Mouse (Mus musculus) heart, embryonic 15.5 days (tissue): ENCODE measurements at regions not wholly inside any gene's neighbourhood (a gene's known extent, or its start where the extent isn't known, plus 50 kb on each side); places are given as distances from the start of the nearest gene placed in this dataset.

Experiments used
- ATAC-seq: fragments of 200-750 bp; cut with Nextera tagmentation; replicated peaks from 2 replicates; pipeline ENCODE4 v1.8.0; 2017; ENCODE audit warnings: low read depth, moderate TSS enrichment; ENCODE audit not compliant: insufficient number of reproducible peaks, insufficient read depth, low FRiP score
- H3K27ac ChIP-seq: fragments of 300-500 bp; sonication (generic); 2 replicates; pipeline ENCODE4 v1.5.1; 2015; ENCODE audit warnings: mild to moderate bottlenecking, inconsistent platforms
- H3K27me3 ChIP-seq: fragments of 300-500 bp; sonication (generic); 2 replicates; pipeline ENCODE4 v1.6.1; 2015; ENCODE audit warnings: inconsistent platforms
- H3K36me3 ChIP-seq: fragments of 300-500 bp; sonication (generic); 2 replicates; pipeline ENCODE4 v1.6.1; 2015; ENCODE audit warnings: mild to moderate bottlenecking, inconsistent platforms
- H3K4me1 ChIP-seq: fragments of 300-500 bp; sonication (generic); replicated peaks from 2 replicates; pipeline ENCODE4 v1.6.1; 2015; ENCODE audit warnings: inconsistent platforms
- H3K4me2 ChIP-seq: fragments of 300-500 bp; sonication (generic); 2 replicates; pipeline ENCODE4 v1.6.1; 2015; ENCODE audit warnings: inconsistent platforms, mild to moderate bottlenecking, moderate library complexity
- H3K4me3 ChIP-seq: fragments of 300-500 bp; sonication (generic); 2 replicates; pipeline ENCODE4 v1.5.1; 2015; ENCODE audit warnings: mild to moderate bottlenecking, inconsistent platforms
- H3K9ac ChIP-seq: fragments of 300-500 bp; sonication (generic); 2 replicates; pipeline ENCODE4 v1.6.1; 2015; ENCODE audit warnings: mild to moderate bottlenecking, inconsistent platforms
- H3K9me3 ChIP-seq: fragments of 300-500 bp; sonication (generic); replicated peaks from 2 replicates; pipeline ENCODE4 v1.6.1; 2016; ENCODE audit warnings: inconsistent platforms
- WGBS: fragments of 180-500 bp; shearing (Covaris S2); methylation state at CpG from one replicate; pipeline ENCODE4 v1.1.7; 2015; ENCODE audit warnings: mixed read lengths; 5-methylcytosine and 5-hydroxymethylcytosine counted together

GRCm38 (mm10) chr3:21961746-21962145 lies 114.7 kb upstream of the Tbl1xr1 start:
- Histone ChIP-seq H3K36me3 (no peaks in the 10 kb centered on the region), H3K4me3 (no peak overlapping the region), H3K9me3 (no peaks in the 10 kb centered on the region), H3K27me3 (no peaks in the 10 kb centered on the region), H3K4me2 (no peak overlapping the region), H3K9ac (no peak overlapping the region), H3K4me1 (peaks cover 34% of the 10 kb centered on the region), H3K27ac (no peak overlapping the region; the same call in 1 of the 2 replicates)
- WGBS = 66% methylated on average over 5 of the region's 5 CpGs
- ATAC-seq = no peak

GRCm38 (mm10) chr3:21962360-21962782 lies 114.1 kb upstream of the Tbl1xr1 start:
- Histone ChIP-seq H3K4me3 (no peak overlapping the region), H3K36me3 (no peaks in the 10 kb centered on the region), H3K27ac (peak overlapping the region; percentile 85; the same call in 1 of the 2 replicates), H3K4me1 (peaks cover 34% of the 10 kb centered on the region), H3K9me3 (no peaks in the 10 kb centered on the region), H3K9ac (no peak overlapping the region), H3K4me2 (no peak overlapping the region), H3K27me3 (no peaks in the 10 kb centered on the region)
- no peak for ATAC-seq
- WGBS = 50% methylated on average over 7 of the region's 7 CpGs

GRCm38 (mm10) chr3:21962921-21963732 lies 113.3 kb upstream of the Tbl1xr1 start:
- Histone ChIP-seq H3K27ac (peak overlapping the region; percentile 85), H3K9me3 (no peaks in the 10 kb centered on the region), H3K4me3 (no peak overlapping the region), H3K36me3 (no peaks in the 10 kb centered on the region), H3K4me2 (no peak overlapping the region), H3K4me1 (peaks cover 34% of the 10 kb centered on the region), H3K27me3 (no peaks in the 10 kb centered on the region), H3K9ac (no peak overlapping the region)
- 39% methylated on average over 7 of the region's 7 CpGs for WGBS
- ATAC-seq = no peak

GRCm38 (mm10) chr3:21963733-21964351 lies 112.6 kb upstream of the Tbl1xr1 start:
- Histone ChIP-seq H3K9ac (no peak overlapping the region), H3K4me1 (peaks cover 30% of the 10 kb centered on the region), H3K4me3 (no peak overlapping the region), H3K36me3 (no peaks in the 10 kb centered on the region), H3K9me3 (no peaks in the 10 kb centered on the region), H3K4me2 (no peak overlapping the region), H3K27me3 (no peaks in the 10 kb centered on the region), H3K27ac (peak overlapping the region; percentile 85)
- peak; percentile 81; the same call in 1 of the 2 replicates for ATAC-seq
- 56% methylated on average over 1 of the region's 1 CpGs for whole genome bisulfite sequencing

GRCm38 (mm10) chr3:21964438-21964837 lies 112.0 kb upstream of the Tbl1xr1 start:
- H3K4me2 ChIP-seq = no peak overlapping the region
- WGBS = 68% methylated on average over 6 of the region's 6 CpGs

GRCm38 (mm10) chr3:21965556-21965955 lies 110.9 kb upstream of the Tbl1xr1 start:
- Histone ChIP-seq H3K27me3 (no peaks in the 10 kb centered on the region), H3K36me3 (no peaks in the 10 kb centered on the region), H3K4me2 (no peak overlapping the region), H3K9ac (no peak overlapping the region), H3K27ac (no peak overlapping the region), H3K9me3 (no peaks in the 10 kb centered on the region), H3K4me1 (peaks cover 38% of the 10 kb centered on the region), H3K4me3 (no peak overlapping the region)
- WGBS = 86% methylated on average over 1 of the region's 1 CpGs
- no peak for ATAC-seq

More at GRCm38 (mm10) chr3:21964438-21964837, 112.0 kb upstream of the Tbl1xr1 start:
- Histone ChIP-seq H3K9me3 (no peaks in the 10 kb centered on the region), H3K27ac (peak overlapping the region; percentile 85), H3K36me3 (no peaks in the 10 kb centered on the region), H3K9ac (no peak overlapping the region), H3K4me3 (no peak overlapping the region), H3K27me3 (no peaks in the 10 kb centered on the region), H3K4me1 (peaks cover 30% of the 10 kb centered on the region)
- ATAC-seq = no peak

GRCm38 (mm10) chr3:21971731-21972130 lies 104.7 kb upstream of the Tbl1xr1 start:
- H3K4me3 ChIP-seq = no peak overlapping the region
- H3K9me3 ChIP-seq = no peaks in the 10 kb centered on the region
- no peak overlapping the region for H3K4me2 ChIP-seq
- H3K27me3 ChIP-seq = no peaks in the 10 kb centered on the region
- no peak for ATAC-seq
- no peak overlapping the region for H3K9ac ChIP-seq
- no peaks in the 10 kb centered on the region for H3K36me3 ChIP-seq
- H3K4me1 ChIP-seq = peaks cover 26% of the 10 kb centered on the region
- 86% methylated on average over 1 of the region's 1 CpGs for WGBS
- no peak overlapping the region for H3K27ac ChIP-seq

GRCm38 (mm10) chr3:21973153-21973552 lies 103.3 kb upstream of the Tbl1xr1 start:
- Histone ChIP-seq H3K36me3 (no peaks in the 10 kb centered on the region), H3K9me3 (no peaks in the 10 kb centered on the region), H3K4me1 (peaks cover 28% of the 10 kb centered on the region), H3K27ac (no peak overlapping the region), H3K9ac (no peak overlapping the region), H3K27me3 (no peaks in the 10 kb centered on the region), H3K4me3 (no peak overlapping the region), H3K4me2 (no peak overlapping the region)
- ATAC-seq = no peak
- 84% methylated on average over 1 of the region's 1 CpGs for WGBS

- peak; percentile 65 for ATAC-seq
- no peak overlapping the region for H3K4me2 ChIP-seq
- no peaks in the 10 kb centered on the region for H3K9me3 ChIP-seq
- peaks cover 28% of the 10 kb centered on the region for H3K4me1 ChIP-seq
- WGBS = 31% methylated on average over 7 of the region's 7 CpGs
- H3K27ac ChIP-seq = peak overlapping the region; percentile 46
- H3K4me3 ChIP-seq = no peak overlapping the region
- H3K9ac ChIP-seq = no peak overlapping the region
- no peaks in the 10 kb centered on the region for H3K36me3 ChIP-seq
- no peaks in the 10 kb centered on the region for H3K27me3 ChIP-seq
These were observed 102.8 kb upstream of the Tbl1xr1 start for GRCm38 (mm10) chr3:21973681-21974080.

GRCm38 (mm10) chr3:21974766-21975165 lies 101.7 kb upstream of the Tbl1xr1 start:
- H3K9me3 ChIP-seq = no peaks in the 10 kb centered on the region
- H3K4me2 ChIP-seq = no peak overlapping the region
- no peak for ATAC-seq
- H3K4me3 ChIP-seq = no peak overlapping the region
- H3K9ac ChIP-seq = no peak overlapping the region
- H3K27me3 ChIP-seq = no peaks in the 10 kb centered on the region
- H3K27ac ChIP-seq = no peak overlapping the region
- WGBS = 76% methylated on average over 2 of the region's 2 CpGs
- no peaks in the 10 kb centered on the region for H3K36me3 ChIP-seq
- H3K4me1 ChIP-seq = peaks cover 26% of the 10 kb centered on the region

GRCm38 (mm10) chr3:21977775-21978174 lies 98.7 kb upstream of the Tbl1xr1 start:
- Histone ChIP-seq H3K9me3 (no peaks in the 10 kb centered on the region), H3K9ac (no peak overlapping the region), H3K36me3 (no peaks in the 10 kb centered on the region), H3K4me1 (peaks cover 18% of the 10 kb centered on the region), H3K4me3 (no peak overlapping the region), H3K4me2 (no peak overlapping the region), H3K27me3 (no peaks in the 10 kb centered on the region), H3K27ac (no peak overlapping the region)
- WGBS = 44% methylated on average over 1 of the region's 1 CpGs
- no peak for ATAC-seq
